Mouse (Mus musculus): ENCODE measurements at regions not wholly inside any gene's neighbourhood (a gene's known extent, or its start where the extent isn't known, plus 50 kb on each side); places are given as distances from the start of the nearest gene placed in this dataset.

GRCm38 (mm10) chr19:21009607-21010006 lies 55.6 kb upstream of the Tmc1 start:
- DNase-seq, result no peak

GRCm38 (mm10) chr19:21004411-21004810 lies 50.4 kb upstream of the Tmc1 start:
- no peak for DNase-seq

Data from adrenal gland, postnatal 25 days (tissue).